Mouse (Mus musculus): ENCODE data around the gene Ephb2. TPM values are rescaled to one million over a fixed set of nuclear protein-coding genes. Genes with fewer than 3 reads are reported as not detected.

Gene Ephb2
- polyA plus RNA-seq, 1 experiment, result 2.7 TPM

- Histone ChIP-seq H3K4me3 (ENCODE audit: extremely low read depth, insufficient read depth, insufficient read length) (no peak overlapping the region), H3K36me3 (ENCODE audit: control insufficient read depth, insufficient read depth, low read length) (no peaks in the 10 kb centered on the region), H3K27me3 (ENCODE audit: control insufficient read depth, insufficient read depth, low read length) (no peaks in the 10 kb centered on the region), H3K4me1 (ENCODE audit: control insufficient read depth, insufficient read depth, insufficient read length) (no peaks in the 10 kb centered on the region), H3K27ac (ENCODE audit: insufficient read depth, low read length) (no peak overlapping the region)
- no peak for DNase-seq (ENCODE audit: low read depth in 1 of 2, low spot score in 2 of 2)
- WGBS, result 90% methylated on average over 3 of the region's 3 CpGs
- TF ChIP-seq CTCF (IDR thresholded peaks at IDR 0.05; ENCODE audit: extremely low read depth, insufficient read depth, insufficient read length, insufficient replicate concordance) (no peak), POLR2A (IDR thresholded peaks at IDR 0.05; ENCODE audit: low read depth, low read length) (no peak)
These were observed 97.5 kb downstream of the Ephb2 start for GRCm38 (mm10) chr4:136738291-136738690.

DNA sequence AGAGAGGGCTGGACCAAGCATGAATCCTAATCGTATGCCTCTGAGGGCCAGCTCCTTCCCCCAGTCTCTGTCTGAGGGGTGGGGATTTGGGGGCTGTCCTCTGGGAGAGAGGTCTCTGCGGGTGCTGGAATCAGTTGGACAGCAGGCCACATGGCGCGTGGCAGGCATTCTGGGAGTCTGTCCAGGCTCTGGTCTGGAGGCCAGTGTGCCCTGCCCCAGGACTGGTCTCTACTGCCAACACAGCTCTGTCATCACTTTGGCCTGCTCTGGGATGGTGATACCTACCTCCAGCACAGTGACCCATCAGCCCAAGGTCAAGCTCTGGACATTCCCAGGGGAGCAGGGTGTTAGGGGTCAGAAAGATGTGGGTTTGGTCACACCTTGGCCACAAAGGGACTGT, 99.9 kb downstream of the Ephb2 start:
- no peaks in the 10 kb centered on the region for H3K36me3 ChIP-seq (ENCODE audit: control insufficient read depth, insufficient read depth, low read length)
- TF ChIP-seq POLR2A (IDR thresholded peaks at IDR 0.05; ENCODE audit: low read depth, low read length), result no peak
- no peak for TF ChIP-seq CTCF (IDR thresholded peaks at IDR 0.05; ENCODE audit: extremely low read depth, insufficient read depth, insufficient read length, insufficient replicate concordance)
- no peaks in the 10 kb centered on the region for H3K27me3 ChIP-seq (ENCODE audit: control insufficient read depth, insufficient read depth, low read length)
- no peak overlapping the region for H3K4me3 ChIP-seq (ENCODE audit: extremely low read depth, insufficient read depth, insufficient read length)
- H3K27ac ChIP-seq (ENCODE audit: insufficient read depth, low read length), result no peak overlapping the region
- 86% methylated on average over 4 of the region's 4 CpGs for WGBS
- DNase-seq (ENCODE audit: low read depth in 1 of 2, low spot score in 2 of 2), result no peak
- H3K4me1 ChIP-seq (ENCODE audit: control insufficient read depth, insufficient read depth, insufficient read length), result no peaks in the 10 kb centered on the region

- TF ChIP-seq POLR2A (IDR thresholded peaks at IDR 0.05; ENCODE audit: low read depth, low read length), result no peak
- no peak for TF ChIP-seq CTCF (IDR thresholded peaks at IDR 0.05; ENCODE audit: extremely low read depth, insufficient read depth, insufficient read length, insufficient replicate concordance)
- DNase-seq (ENCODE audit: low read depth in 1 of 2, low spot score in 2 of 2), result no peak
- Histone ChIP-seq H3K36me3 (ENCODE audit: control insufficient read depth, insufficient read depth, low read length) (no peaks in the 10 kb centered on the region), H3K27ac (ENCODE audit: insufficient read depth, low read length) (no peak overlapping the region), H3K4me3 (ENCODE audit: extremely low read depth, insufficient read depth, insufficient read length) (no peak overlapping the region), H3K27me3 (ENCODE audit: control insufficient read depth, insufficient read depth, low read length) (no peaks in the 10 kb centered on the region), H3K4me1 (ENCODE audit: control insufficient read depth, insufficient read depth, insufficient read length) (no peaks in the 10 kb centered on the region)
- WGBS, result 89% methylated on average over 15 of the region's 15 CpGs
These were observed 101.5 kb downstream of the Ephb2 start for GRCm38 (mm10) chr4:136734210-136734803.

GRCm38 (mm10) chr4:136733217-136733865, 102.4 kb downstream of the Ephb2 start:
- no peaks in the 10 kb centered on the region for H3K36me3 ChIP-seq (ENCODE audit: control insufficient read depth, insufficient read depth, low read length)
- H3K27ac ChIP-seq (ENCODE audit: insufficient read depth, low read length), result no peak overlapping the region
- H3K27me3 ChIP-seq (ENCODE audit: control insufficient read depth, insufficient read depth, low read length), result no peaks in the 10 kb centered on the region
- H3K4me3 ChIP-seq (ENCODE audit: extremely low read depth, insufficient read depth, insufficient read length), result no peak overlapping the region
- TF ChIP-seq POLR2A (IDR thresholded peaks at IDR 0.05; ENCODE audit: low read depth, low read length) (no peak), CTCF (IDR thresholded peaks at IDR 0.05; ENCODE audit: extremely low read depth, insufficient read depth, insufficient read length, insufficient replicate concordance) (no peak)
- DNase-seq (ENCODE audit: low read depth in 1 of 2, low spot score in 2 of 2), result no peak
- WGBS, result 28% methylated on average over 11 of the region's 11 CpGs
- H3K4me1 ChIP-seq (ENCODE audit: control insufficient read depth, insufficient read depth, insufficient read length), result no peaks in the 10 kb centered on the region

GRCm38 (mm10) chr4:136732536-136733121, 103.2 kb downstream of the Ephb2 start:
- H3K27ac ChIP-seq (ENCODE audit: insufficient read depth, low read length), result no peak overlapping the region
- H3K4me1 ChIP-seq (ENCODE audit: control insufficient read depth, insufficient read depth, insufficient read length), result no peaks in the 10 kb centered on the region
- WGBS, result 85% methylated on average over 7 of the region's 7 CpGs
- no peak overlapping the region for H3K4me3 ChIP-seq (ENCODE audit: extremely low read depth, insufficient read depth, insufficient read length)
- DNase-seq (ENCODE audit: low read depth in 1 of 2, low spot score in 2 of 2), result no peak
- no peaks in the 10 kb centered on the region for H3K27me3 ChIP-seq (ENCODE audit: control insufficient read depth, insufficient read depth, low read length)
- TF ChIP-seq CTCF (IDR thresholded peaks at IDR 0.05; ENCODE audit: extremely low read depth, insufficient read depth, insufficient read length, insufficient replicate concordance) (no peak), POLR2A (IDR thresholded peaks at IDR 0.05; ENCODE audit: low read depth, low read length) (no peak)
- no peaks in the 10 kb centered on the region for H3K36me3 ChIP-seq (ENCODE audit: control insufficient read depth, insufficient read depth, low read length)

DNA sequence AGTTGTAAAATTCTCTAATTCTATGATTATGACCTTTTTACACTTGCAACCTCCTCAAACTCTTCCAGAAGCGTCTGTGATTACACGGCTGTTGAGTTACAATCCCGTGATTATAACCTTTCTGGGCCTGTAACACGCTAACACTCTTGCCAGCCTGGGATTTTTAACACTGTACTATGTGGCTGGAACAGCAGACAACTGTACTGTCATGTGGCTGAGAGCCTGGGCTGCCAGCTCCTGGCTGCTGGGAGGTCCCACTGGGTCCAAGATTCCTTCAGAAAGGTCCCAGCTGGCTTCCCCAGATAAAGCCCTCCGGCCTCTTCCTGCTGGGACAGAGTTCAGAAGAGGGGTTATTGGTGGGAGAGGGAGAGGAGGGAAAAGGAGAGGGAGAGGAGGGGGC, 104.0 kb downstream of the Ephb2 start:
- Histone ChIP-seq H3K27me3 (ENCODE audit: control insufficient read depth, insufficient read depth, low read length) (no peaks in the 10 kb centered on the region), H3K4me1 (ENCODE audit: control insufficient read depth, insufficient read depth, insufficient read length) (no peaks in the 10 kb centered on the region), H3K27ac (ENCODE audit: insufficient read depth, low read length) (no peak overlapping the region), H3K4me3 (ENCODE audit: extremely low read depth, insufficient read depth, insufficient read length) (no peak overlapping the region), H3K36me3 (ENCODE audit: control insufficient read depth, insufficient read depth, low read length) (no peaks in the 10 kb centered on the region)
- WGBS, result 88% methylated on average over 5 of the region's 5 CpGs
- no peak for DNase-seq (ENCODE audit: low read depth in 1 of 2, low spot score in 2 of 2)
- TF ChIP-seq POLR2A (IDR thresholded peaks at IDR 0.05; ENCODE audit: low read depth, low read length) (no peak), CTCF (IDR thresholded peaks at IDR 0.05; ENCODE audit: extremely low read depth, insufficient read depth, insufficient read length, insufficient replicate concordance) (no peak)

Measured in spleen, adult 2 months (tissue).